Mouse (Mus musculus) layer of hippocampus, postnatal 10 days (tissue): ENCODE measurements around the gene Ptger4. TPM values are rescaled to one million over a fixed set of nuclear protein-coding genes. Genes with fewer than 3 reads are reported as not detected.

Experiments
- DNase-seq, 2 experiments: peaks; one replicate each; pipeline ENCODE4 v3.0.0; 2021; ENCODE audit warnings: low spot score in 2 of 2
- total RNA-seq, 2 experiments: library from RNA; stranded (reverse); gene quantifications; 2 replicates each; pipeline ENCODE4 v1.2.3; 2021

Ptger4 gene
- total RNA-seq, 2 experiments from 2014 or later: 1.3 to 1.7 TPM

DNA sequence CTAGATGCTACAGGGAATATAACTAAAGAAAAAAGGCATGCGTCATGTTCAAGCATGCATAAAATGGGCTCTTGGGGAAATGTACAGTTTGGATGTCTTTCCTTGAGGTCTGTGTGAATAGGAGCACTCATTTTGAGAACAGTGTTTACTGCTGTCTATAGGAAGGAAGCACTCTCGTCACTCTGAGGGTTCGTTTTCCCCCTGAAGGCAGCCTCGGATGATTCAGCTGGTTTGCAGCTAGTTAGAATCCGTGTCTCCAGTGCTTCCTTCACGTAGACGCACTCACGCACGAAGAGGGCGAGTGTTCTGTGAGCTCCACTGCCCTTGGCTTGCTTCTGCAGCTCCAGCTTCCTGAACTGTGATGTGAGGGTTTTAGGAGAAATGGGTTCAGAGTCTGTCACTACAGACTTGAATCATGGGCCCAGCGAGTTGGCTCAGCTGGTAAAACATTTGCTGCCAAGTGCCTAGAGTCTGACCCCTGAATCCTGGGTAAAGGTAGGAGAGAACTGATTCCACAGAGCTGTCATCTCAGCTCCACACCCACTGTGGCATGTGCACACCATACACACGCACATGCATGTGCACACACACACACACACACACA, 70.7 kb downstream of the Ptger4 start:
- DNase-seq: no peak

DNA sequence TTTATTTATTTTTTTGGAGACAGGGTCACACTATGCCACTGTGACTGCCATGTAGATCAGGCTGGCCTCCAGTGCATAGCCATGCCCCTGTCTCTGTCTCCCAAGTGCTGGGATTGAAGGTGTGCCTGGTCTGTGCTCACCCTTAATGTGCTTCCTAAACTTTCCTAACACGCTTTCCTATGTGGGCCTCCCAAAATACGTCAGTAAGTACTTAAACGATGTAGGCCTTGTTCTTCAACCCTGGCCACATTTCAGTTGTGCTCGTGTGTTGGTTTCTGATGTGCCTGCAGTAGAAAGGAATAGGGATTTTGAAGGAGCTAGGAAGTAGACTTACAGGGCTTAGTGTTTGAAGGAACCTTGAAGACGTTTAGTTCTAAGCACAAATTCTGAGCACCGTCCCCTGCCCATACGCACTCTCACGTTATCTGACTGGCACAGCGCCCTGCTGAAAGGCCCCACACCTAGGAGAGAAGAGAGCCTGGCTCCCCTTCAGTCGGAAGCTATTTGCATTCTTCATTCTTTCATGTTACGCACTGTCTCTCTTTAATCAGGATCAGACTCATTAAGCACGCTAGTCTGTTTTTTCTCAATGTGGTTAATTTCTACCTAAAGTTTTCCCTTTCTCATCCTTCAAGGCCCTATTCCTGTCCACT, 78.7 kb downstream of the Ptger4 start:
- no peak for DNase-seq

DNA sequence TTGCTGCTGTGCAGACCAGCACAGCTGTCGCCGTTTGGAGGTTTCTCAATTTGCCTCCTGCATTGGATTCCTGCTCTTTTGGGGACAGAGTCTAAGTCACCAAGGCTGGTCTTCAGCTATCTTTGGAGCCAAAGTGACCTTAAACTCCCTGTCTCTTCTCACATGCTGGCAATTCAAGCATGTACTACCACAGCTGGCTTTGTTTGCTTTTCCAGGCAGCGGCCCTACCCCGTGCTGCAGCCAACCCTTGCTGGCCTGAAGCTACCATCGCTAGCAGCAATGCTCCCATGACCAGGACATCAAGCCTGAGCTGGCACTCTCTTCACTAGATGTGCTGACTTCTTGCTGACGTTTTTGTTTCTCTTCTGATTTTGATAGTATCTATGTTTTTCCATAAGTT, 85.2 kb downstream of the Ptger4 start:
- no peak for DNase-seq

DNA sequence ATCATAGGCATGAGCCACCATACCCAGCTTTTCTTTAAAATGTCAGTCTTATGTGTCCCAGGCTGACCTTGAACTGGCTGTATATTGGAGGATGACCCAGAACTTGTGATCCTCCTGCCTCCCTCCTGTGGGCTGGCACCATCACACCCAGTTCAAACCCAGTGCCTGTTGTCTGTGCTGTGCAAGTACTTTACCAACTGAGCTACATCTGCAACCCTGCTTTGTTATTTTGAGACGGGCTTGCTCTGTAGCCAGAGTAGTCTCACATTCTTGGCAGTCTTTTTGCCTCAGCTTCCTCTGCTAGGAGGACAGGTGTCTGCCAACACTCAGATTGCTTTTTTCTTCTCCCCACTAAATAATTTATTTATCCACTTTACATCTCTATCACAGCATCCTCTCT, 86.6 kb downstream of the Ptger4 start:
- no peak for DNase-seq

Other genes with a start within 250 kb of the Ptger4 start
- under 1 TPM; 0.11 to 0.18 TPM for gene C7, start 180.4 kb downstream of the Ptger4 start, total RNA-seq
- gene Card6, start 135.6 kb downstream of the Ptger4 start, total RNA-seq: 1 to 10 TPM; 1.5 to 3.2 TPM
- gene Rpl37, start 127.5 kb downstream of the Ptger4 start, total RNA-seq: 100 to 1,000 TPM; 260 to 290 TPM
- gene Prkaa1, start 100.3 kb downstream of the Ptger4 start, total RNA-seq: 10 to 100 TPM; 19.9 to 21.3 TPM
- 10 to 100 TPM; 54.5 to 57.7 TPM for gene Ttc33, start 58.7 kb downstream of the Ptger4 start, total RNA-seq